Mouse (Mus musculus) neural tube, embryonic 14.5 days (tissue): ENCODE measurements around the gene Lpp. TPM values are rescaled to one million over a fixed set of nuclear protein-coding genes. Genes with fewer than 3 reads are reported as not detected.

Source experiments
- ATAC-seq: fragments of 200-750 bp; cut with Nextera tagmentation; 2 replicates; pipeline ENCODE4 v1.8.0; 2017; ENCODE audit warnings: low read depth, mild to moderate bottlenecking, moderate TSS enrichment, moderate library complexity
- H3K27ac ChIP-seq: fragments of 300-500 bp; sonication (generic); 2 replicates; pipeline ENCODE4 v1.5.1; 2014; ENCODE audit warnings: low read depth, mild to moderate bottlenecking, control low read depth, low read length, moderate library complexity, mixed read lengths
- H3K27me3 ChIP-seq: fragments of 300-500 bp; sonication (generic); 2 replicates; pipeline ENCODE4 v1.6.1; 2014; ENCODE audit warnings: low read length; ENCODE audit not compliant: control insufficient read depth, insufficient read depth
- H3K36me3 ChIP-seq: fragments of 300-500 bp; sonication (generic); 2 replicates; pipeline ENCODE4 v1.6.1; 2014; ENCODE audit warnings: low read length, mixed read lengths; ENCODE audit not compliant: control insufficient read depth, insufficient read depth
- H3K4me1 ChIP-seq: fragments of 300-500 bp; sonication (generic); 2 replicates; pipeline ENCODE4 v1.6.1; 2014; ENCODE audit warnings: low read length; ENCODE audit not compliant: control insufficient read depth, insufficient read depth
- H3K4me2 ChIP-seq: fragments of 300-500 bp; sonication (generic); 2 replicates; pipeline ENCODE4 v1.6.1; 2014; ENCODE audit warnings: mild to moderate bottlenecking, low read depth, low read length, control low read depth
- H3K4me3 ChIP-seq: fragments of 300-500 bp; sonication (generic); 2 replicates; pipeline ENCODE4 v1.5.1; 2014; ENCODE audit warnings: low read depth, low read length, control low read depth, mixed read lengths
- H3K9ac ChIP-seq: fragments of 300-500 bp; sonication (generic); replicated peaks from 2 replicates; pipeline ENCODE4 v1.6.1; 2014; ENCODE audit warnings: low read depth, mild to moderate bottlenecking, control low read depth, low read length, mixed read lengths
- H3K9me3 ChIP-seq: fragments of 300-500 bp; sonication (generic); 2 replicates; pipeline ENCODE4 v1.6.1; 2016; ENCODE audit warnings: low read length; ENCODE audit not compliant: control insufficient read depth
- WGBS: fragments of 180-500 bp; shearing (Covaris S2); extraction: QIAGEN DNeasy Blood & Tissue Kit; methylation state at CpG from one replicate; pipeline ENCODE4 v1.1.7; 2014; 5-methylcytosine and 5-hydroxymethylcytosine counted together
- polyA plus RNA-seq: library from polyadenylated mRNA; unstranded; fragments of >200 nt; fragmentation: Nextera tagmentation; extraction: Ambion mirVana; gene quantifications from 2 replicates; pipeline ENCODE4 v1.2.1, GENCODE M21; 2014

Gene Lpp
- polyA plus RNA-seq, 1 experiment from 2014 or later, result 7.0 TPM

DNA sequence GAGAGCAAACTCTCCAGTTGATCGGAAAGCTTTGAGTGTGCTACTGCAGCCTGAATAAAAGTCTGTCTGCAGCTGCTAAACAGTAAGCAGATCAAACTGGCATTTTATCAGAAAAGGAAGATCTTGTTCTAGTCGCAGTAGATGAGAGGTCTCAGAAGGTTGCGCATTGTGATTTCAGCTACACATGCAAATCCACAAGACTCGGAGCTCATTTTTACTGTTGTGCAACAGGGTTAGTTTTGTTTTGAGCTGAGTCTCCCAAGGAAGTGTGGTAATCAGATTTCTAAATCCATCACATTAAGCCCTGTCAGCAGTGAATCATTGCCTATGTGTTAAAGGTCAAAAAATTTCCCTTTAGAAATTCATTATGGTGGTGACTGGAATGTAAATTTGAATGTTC, 540.4 kb downstream of the Lpp start:
- Histone ChIP-seq H3K36me3 (no peaks in the 10 kb centered on the region), H3K27ac (no peak overlapping the region), H3K27me3 (no peaks in the 10 kb centered on the region), H3K4me3 (no peak overlapping the region), H3K9ac (no peak overlapping the region), H3K9me3 (no peaks in the 10 kb centered on the region), H3K4me1 (no peaks in the 10 kb centered on the region), H3K4me2 (no peak overlapping the region)
- 88% methylated on average over 4 of the region's 4 CpGs for WGBS
- no peak for ATAC-seq

DNA sequence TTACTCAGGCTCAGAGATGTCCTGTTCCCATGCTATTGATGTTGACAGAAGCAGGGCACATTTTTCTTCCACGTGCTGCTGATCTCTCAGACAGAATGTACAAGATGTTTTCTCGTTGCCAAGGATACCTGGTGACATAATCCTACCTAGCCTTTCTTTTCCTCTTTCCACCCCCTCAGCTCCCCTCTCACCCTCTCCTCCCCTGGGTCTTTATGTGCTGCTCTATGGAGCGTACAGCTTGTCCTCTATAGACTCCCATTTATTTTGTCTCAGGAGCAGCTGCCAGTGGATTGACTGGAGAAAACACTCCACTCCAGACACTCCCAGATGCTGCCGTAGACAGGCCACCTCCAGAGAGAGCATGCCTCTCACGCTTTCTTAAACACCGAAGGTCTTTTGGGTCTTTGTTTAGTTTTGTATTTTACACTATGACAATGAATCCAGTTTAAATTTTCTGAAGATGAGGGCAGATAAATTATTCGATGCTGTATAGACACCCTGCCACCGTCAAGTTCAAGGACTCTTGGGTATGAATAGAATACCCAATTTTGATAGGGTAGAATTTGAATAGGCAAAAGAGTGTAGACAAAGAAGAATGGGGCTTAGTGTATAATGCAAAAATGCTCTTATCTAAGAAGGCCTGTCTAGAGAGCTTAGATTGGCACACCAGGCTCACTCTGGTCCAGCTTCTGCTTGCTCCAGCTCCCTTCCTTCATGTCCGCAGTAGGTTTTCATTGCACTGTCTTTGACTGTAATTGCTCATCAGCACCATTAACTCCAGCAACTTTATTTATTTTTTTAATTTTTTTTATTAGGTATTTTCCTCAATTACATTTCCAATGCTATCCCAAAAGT, 548.2 kb downstream of the Lpp start:
- no peak overlapping the region for H3K27ac ChIP-seq
- no peak overlapping the region for H3K4me3 ChIP-seq
- H3K4me2 ChIP-seq, result no peak overlapping the region
- WGBS, result 30% methylated on average over 9 of the region's 9 CpGs
- no peaks in the 10 kb centered on the region for H3K9me3 ChIP-seq
- ATAC-seq, result peak; percentile 61; the same call in 1 of the 2 replicates
- H3K36me3 ChIP-seq, result no peaks in the 10 kb centered on the region
- H3K9ac ChIP-seq, result no peak overlapping the region
- H3K4me1 ChIP-seq, result no peaks in the 10 kb centered on the region; the same call in 1 of the 2 replicates
- H3K27me3 ChIP-seq, result no peaks in the 10 kb centered on the region

DNA sequence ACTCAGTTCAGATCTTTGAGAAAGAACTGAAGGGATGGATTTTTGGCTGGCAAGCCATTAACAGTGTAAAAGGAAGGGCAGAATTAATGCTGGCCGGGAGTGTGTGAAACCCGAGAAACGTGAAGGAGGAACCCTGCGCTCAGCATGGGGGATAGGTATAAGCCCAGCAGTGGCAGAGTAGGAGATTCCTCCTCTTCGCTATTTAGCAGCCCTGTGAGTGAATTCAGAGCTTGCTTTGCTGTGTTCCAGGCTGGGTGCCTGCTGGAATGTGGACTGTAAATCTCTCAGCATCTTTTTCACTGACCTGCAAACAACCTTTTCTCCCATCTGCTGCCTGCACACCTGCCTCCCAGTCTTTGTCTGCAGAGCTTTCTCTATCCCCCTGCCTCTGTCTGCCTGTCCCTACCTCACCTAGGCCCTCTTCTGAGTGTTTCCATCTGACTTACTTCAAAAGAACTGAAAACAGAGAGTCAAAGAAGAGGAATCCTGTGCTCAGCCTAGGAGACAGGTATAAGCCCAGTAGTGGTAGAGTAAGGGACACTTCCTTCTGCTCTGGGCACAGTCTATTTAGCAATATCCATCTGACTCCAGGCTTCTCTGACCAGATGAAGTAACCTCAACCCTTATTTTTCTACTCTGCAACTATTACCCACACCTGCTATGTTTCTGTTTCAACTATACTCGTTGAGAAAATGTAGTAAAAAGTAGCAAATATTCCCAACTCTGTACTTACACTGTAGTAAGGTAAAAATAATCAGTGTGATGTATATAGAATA, 550.4 kb downstream of the Lpp start:
- Histone ChIP-seq H3K4me2 (no peak overlapping the region), H3K9ac (no peak overlapping the region), H3K9me3 (no peaks in the 10 kb centered on the region), H3K4me3 (no peak overlapping the region), H3K27me3 (no peaks in the 10 kb centered on the region), H3K27ac (no peak overlapping the region; the same call in 1 of the 2 replicates), H3K36me3 (no peaks in the 10 kb centered on the region), H3K4me1 (no peaks in the 10 kb centered on the region; the same call in 1 of the 2 replicates)
- 23% methylated on average over 6 of the region's 6 CpGs for WGBS
- peak; percentile 44; the same call in 1 of the 2 replicates for ATAC-seq

DNA sequence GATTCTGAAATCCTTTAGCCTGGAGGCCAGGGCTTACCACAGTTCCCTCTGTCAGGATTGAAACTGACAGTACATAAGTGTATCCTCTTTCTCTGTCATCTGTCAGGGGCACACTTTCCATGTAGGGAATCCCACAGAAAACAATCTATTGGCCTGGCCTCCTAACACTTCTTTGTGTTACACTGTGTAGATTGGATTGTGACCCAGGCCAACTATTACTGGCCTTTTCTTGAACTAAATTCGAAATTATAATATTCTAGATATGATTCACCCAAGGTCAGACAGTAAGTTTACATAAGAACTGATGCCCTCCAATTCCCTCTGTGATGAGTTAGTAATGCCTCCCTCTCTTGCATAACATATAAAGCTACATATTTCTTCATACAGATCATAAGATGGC, 553.0 kb downstream of the Lpp start:
- Histone ChIP-seq H3K4me1 (no peaks in the 10 kb centered on the region; the same call in 1 of the 2 replicates), H3K9me3 (no peaks in the 10 kb centered on the region), H3K27ac (no peak overlapping the region), H3K4me2 (no peak overlapping the region), H3K27me3 (no peaks in the 10 kb centered on the region), H3K4me3 (no peak overlapping the region), H3K36me3 (no peaks in the 10 kb centered on the region), H3K9ac (no peak overlapping the region)
- 70% methylated on average over 1 of the region's 1 CpGs for WGBS
- no peak for ATAC-seq

DNA sequence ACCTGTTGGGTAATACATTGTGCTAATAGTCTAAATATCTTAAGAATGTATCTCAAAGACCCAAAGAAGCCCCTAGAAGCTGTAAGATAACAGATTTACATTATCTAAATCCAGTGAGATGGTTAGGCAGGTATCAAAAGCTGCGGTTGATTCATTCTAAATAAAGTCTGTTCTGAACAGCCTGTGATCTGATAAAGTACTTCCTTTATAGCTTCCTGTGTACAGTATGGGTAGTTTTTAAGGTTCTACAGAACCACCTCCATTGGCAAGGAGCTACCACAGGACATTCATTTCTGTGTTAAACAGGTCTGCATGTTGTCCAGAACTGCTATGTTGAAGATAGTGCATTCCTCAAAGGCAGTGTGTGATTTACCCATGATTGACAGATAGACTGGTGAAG, 554.2 kb downstream of the Lpp start:
- Histone ChIP-seq H3K4me3 (no peak overlapping the region), H3K4me1 (peaks cover 5% of the 10 kb centered on the region; the same call in 1 of the 2 replicates), H3K36me3 (no peaks in the 10 kb centered on the region), H3K27me3 (no peaks in the 10 kb centered on the region), H3K9me3 (no peaks in the 10 kb centered on the region), H3K9ac (no peak overlapping the region), H3K27ac (no peak overlapping the region), H3K4me2 (no peak overlapping the region)
- no peak for ATAC-seq
- 89% methylated on average over 1 of the region's 1 CpGs for WGBS

DNA sequence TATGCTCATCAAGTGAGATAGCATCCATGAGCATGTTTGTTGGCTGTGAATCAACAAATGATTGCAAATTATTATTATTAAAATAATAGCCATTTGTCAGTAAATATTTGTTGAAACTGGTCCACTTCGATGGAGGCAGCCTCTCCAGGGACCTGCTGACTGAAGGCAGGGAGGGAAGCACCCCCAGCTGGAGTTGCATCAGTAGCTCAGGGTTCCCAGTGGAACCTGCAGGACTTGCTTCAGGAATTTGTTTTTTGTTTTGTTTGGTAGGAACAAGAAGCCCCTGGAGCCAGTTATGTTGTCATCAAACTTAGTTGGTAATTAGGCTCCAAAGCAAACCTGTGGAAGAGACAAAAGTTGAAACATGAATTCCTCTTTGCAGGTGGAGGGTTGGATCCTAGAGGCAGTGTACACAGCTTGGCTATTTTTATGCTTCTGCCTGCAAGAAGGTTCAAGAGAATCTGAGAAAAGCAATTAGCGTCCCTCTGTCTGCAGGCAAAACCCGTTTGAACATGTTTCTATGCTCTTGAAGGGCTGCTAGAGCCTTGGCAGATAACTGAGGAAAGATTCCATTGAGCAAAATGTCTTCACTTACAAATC, 554.9 kb downstream of the Lpp start:
- Histone ChIP-seq H3K4me1 (peaks cover 5% of the 10 kb centered on the region; the same call in 1 of the 2 replicates), H3K4me3 (no peak overlapping the region), H3K27me3 (no peaks in the 10 kb centered on the region), H3K9me3 (no peaks in the 10 kb centered on the region), H3K9ac (no peak overlapping the region), H3K27ac (no peak overlapping the region), H3K4me2 (no peak overlapping the region), H3K36me3 (no peaks in the 10 kb centered on the region)
- no peak for ATAC-seq
- 82% methylated on average over 3 of the region's 3 CpGs for WGBS

DNA sequence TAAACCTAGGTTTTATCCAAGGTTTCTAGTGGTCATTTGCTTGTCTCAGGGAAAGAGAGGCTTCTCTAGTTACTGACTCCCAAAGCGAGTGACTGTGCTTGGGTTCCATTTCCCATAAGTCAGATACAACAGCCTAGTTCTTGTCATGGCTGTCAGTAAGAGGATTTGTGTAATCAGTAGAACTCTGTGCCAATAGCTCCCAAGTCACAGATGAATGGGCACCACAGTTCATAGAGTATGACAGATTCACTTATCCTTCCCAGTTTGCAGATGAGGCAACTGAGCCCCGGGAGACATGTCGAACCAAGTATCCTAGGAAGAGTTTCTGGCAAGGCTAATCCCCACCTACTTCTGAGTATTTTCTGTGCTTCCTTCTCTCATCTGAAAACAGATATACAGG, 556.0 kb downstream of the Lpp start:
- WGBS, result 90% methylated on average over 3 of the region's 3 CpGs
- Histone ChIP-seq H3K4me3 (no peak overlapping the region), H3K4me1 (0 out of 2 replicates have a peak, but pooled peaks cover 5% of the 10 kb centered on the region), H3K27ac (no peak overlapping the region), H3K4me2 (no peak overlapping the region), H3K9me3 (no peaks in the 10 kb centered on the region), H3K36me3 (no peaks in the 10 kb centered on the region), H3K9ac (no peak overlapping the region), H3K27me3 (no peaks in the 10 kb centered on the region)
- no peak for ATAC-seq

DNA sequence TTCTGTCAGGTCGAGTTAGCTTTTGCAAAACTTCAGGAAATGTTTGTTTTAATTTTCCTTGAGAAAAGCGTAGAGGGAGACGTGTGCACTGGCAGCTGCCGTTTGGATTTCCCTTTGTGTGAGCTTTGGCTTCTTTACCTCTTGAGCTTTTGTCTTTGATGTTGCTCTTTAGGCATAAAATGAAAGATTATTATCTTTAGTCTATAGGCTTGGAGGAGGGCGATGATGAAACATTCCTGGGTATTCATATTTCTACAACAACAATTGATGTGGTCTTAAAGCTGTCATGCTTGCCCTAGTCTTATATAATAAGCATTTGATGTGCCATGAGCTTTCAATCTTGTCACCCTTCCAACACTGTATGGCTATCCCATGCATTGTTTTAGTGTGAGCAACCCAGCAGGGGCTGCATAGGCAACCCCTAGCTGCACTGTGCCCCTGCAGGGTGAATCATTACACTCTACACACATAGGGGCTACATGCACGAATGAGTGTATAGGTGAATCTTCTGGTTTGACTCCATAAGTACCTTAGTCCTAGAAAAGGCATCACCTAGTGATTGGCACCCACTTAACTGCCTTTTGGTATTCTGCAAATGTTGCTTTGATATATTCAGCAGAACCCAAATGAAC, 556.9 kb downstream of the Lpp start:
- no peaks in the 10 kb centered on the region for H3K27me3 ChIP-seq
- H3K36me3 ChIP-seq, result no peaks in the 10 kb centered on the region
- no peak overlapping the region for H3K27ac ChIP-seq
- no peak for ATAC-seq
- H3K4me1 ChIP-seq, result 0 out of 2 replicates have a peak, but pooled peaks cover 5% of the 10 kb centered on the region
- H3K4me2 ChIP-seq, result no peak overlapping the region
- H3K9me3 ChIP-seq, result no peaks in the 10 kb centered on the region
- no peak overlapping the region for H3K4me3 ChIP-seq
- H3K9ac ChIP-seq, result no peak overlapping the region
- WGBS, result 49% methylated on average over 6 of the region's 6 CpGs
